Mouse (Mus musculus): ENCODE data around the gene Elovl4. TPM values are rescaled to one million over a fixed set of nuclear protein-coding genes. Genes with fewer than 3 reads are reported as not detected.

Elovl4 gene
- total RNA-seq, 2 experiments from 2014 or later: 0.38 to 0.64 TPM

GRCm38 (mm10) chr9:83730836-83731235, 75.2 kb downstream of the Elovl4 start:
- no peak for DNase-seq
- intact Hi-C loops (cut with DNase I; ENCODE audit: low total_unique reads): no loop called here

Other genes with a start within 250 kb of the Elovl4 start
- 1 to 10 TPM; 2.1 to 2.7 TPM for gene Ttk, start 28.4 kb upstream of the Elovl4 start, total RNA-seq (2021)
- 10 to 100 TPM; 17.9 to 22.4 TPM for gene Bckdhb, start 118.9 kb upstream of the Elovl4 start, total RNA-seq (2021)

All from gastrocnemius, postnatal 14 days (tissue).